Mouse (Mus musculus) midbrain, embryonic 14.5 days (tissue): ENCODE data around the gene Bin2. TPM values are rescaled to one million over a fixed set of nuclear protein-coding genes. Genes with fewer than 3 reads are reported as not detected.

Experiments
- ATAC-seq: fragments of 200-750 bp; cut with Nextera tagmentation; 2 replicates; pipeline ENCODE4 v1.8.0; 2017; ENCODE audit warnings: moderate number of reproducible peaks, moderate library complexity; ENCODE audit not compliant: low FRiP score, low TSS enrichment
- DNase-seq: peaks from one replicate; pipeline ENCODE4 v3.0.0-alpha.2; 2015
- H3K27ac ChIP-seq: fragments of 300-500 bp; sonication (generic); replicated peaks from 2 replicates; pipeline ENCODE4 v1.5.1; 2014; ENCODE audit warnings: mild to moderate bottlenecking, low read depth, low read length, moderate library complexity
- H3K27me3 ChIP-seq: fragments of 300-500 bp; sonication (generic); 2 replicates; pipeline ENCODE4 v1.6.1; 2014; ENCODE audit warnings: low read length, control low read depth, mixed read lengths; ENCODE audit not compliant: control insufficient read depth, insufficient read depth
- H3K36me3 ChIP-seq: fragments of 300-500 bp; sonication (generic); 2 replicates; pipeline ENCODE4 v1.6.1; 2014; ENCODE audit warnings: low read length, control low read depth; ENCODE audit not compliant: control insufficient read depth, insufficient read depth
- H3K4me1 ChIP-seq: fragments of 300-500 bp; sonication (generic); 2 replicates; pipeline ENCODE4 v1.6.1; 2014; ENCODE audit warnings: mild to moderate bottlenecking, antibody characterized with exemption, low read length, control low read depth; ENCODE audit not compliant: control insufficient read depth, insufficient read depth
- H3K4me2 ChIP-seq: fragments of 300-500 bp; sonication (generic); 2 replicates; pipeline ENCODE4 v1.6.1; 2014; ENCODE audit warnings: mild to moderate bottlenecking, low read length, moderate library complexity
- H3K4me3 ChIP-seq: fragments of 300-500 bp; sonication (generic); replicated peaks from 2 replicates; pipeline ENCODE4 v1.5.1; 2014; ENCODE audit warnings: low read depth, low read length
- H3K9ac ChIP-seq: fragments of 300-500 bp; sonication (generic); replicated peaks from 2 replicates; pipeline ENCODE4 v1.6.1; 2014; ENCODE audit warnings: mild to moderate bottlenecking, low read length, moderate library complexity
- H3K9me3 ChIP-seq: fragments of 300-500 bp; sonication (generic); 2 replicates; pipeline ENCODE4 v1.6.1; 2016; ENCODE audit warnings: low read length, control low read depth, mixed read lengths; ENCODE audit not compliant: control insufficient read depth
- WGBS: fragments of 180-500 bp; shearing (Covaris S2); extraction: QIAGEN DNeasy Blood & Tissue Kit; methylation state at CpG from one replicate; pipeline ENCODE4 v1.1.7; 2014; 5-methylcytosine and 5-hydroxymethylcytosine counted together
- polyA plus RNA-seq: library from polyadenylated mRNA; unstranded; fragments of >200 nt; fragmentation: Nextera tagmentation; extraction: Ambion mirVana; gene quantifications from 2 replicates; pipeline ENCODE4 v1.2.1, GENCODE M21; 2014

The Bin2 gene
- polyA plus RNA-seq, 1 experiment from 2014 or later = 1.8 TPM

GRCm38 (mm10) chr15:100667420-100667819 is 1.9 kb downstream of the Bin2 start:
- no peak overlapping the region for H3K4me3 ChIP-seq
- no peak for ATAC-seq
- DNase-seq = no peak
- no peak overlapping the region for H3K4me2 ChIP-seq
- no peaks in the 10 kb centered on the region for H3K36me3 ChIP-seq
- H3K9me3 ChIP-seq = no peaks in the 10 kb centered on the region
- no peak overlapping the region for H3K9ac ChIP-seq
- no peaks in the 10 kb centered on the region for H3K27me3 ChIP-seq
- no peak overlapping the region for H3K27ac ChIP-seq
- 61% methylated on average over 6 of the region's 6 CpGs for WGBS
- H3K4me1 ChIP-seq = peaks cover 6% of the 10 kb centered on the region; the same call in 1 of the 2 replicates

GRCm38 (mm10) chr15:100666851-100667250 is 2.5 kb downstream of the Bin2 start:
- ATAC-seq (no peak), DNase-seq (peak; percentile 6)
- Histone ChIP-seq H3K9ac (no peak overlapping the region), H3K4me2 (no peak overlapping the region), H3K36me3 (no peaks in the 10 kb centered on the region), H3K27ac (no peak overlapping the region), H3K9me3 (no peaks in the 10 kb centered on the region), H3K27me3 (no peaks in the 10 kb centered on the region), H3K4me1 (peaks cover 6% of the 10 kb centered on the region; the same call in 1 of the 2 replicates), H3K4me3 (no peak overlapping the region)
- 42% methylated on average over 12 of the region's 12 CpGs for WGBS

- no peak overlapping the region for H3K4me2 ChIP-seq
- H3K4me3 ChIP-seq = no peak overlapping the region
- 11% methylated on average over 7 of the region's 7 CpGs for WGBS
- no peak overlapping the region for H3K9ac ChIP-seq
- ATAC-seq (no peak), DNase-seq (peak; percentile 35)
- H3K36me3 ChIP-seq = no peaks in the 10 kb centered on the region
- H3K4me1 ChIP-seq = peaks cover 6% of the 10 kb centered on the region; the same call in 1 of the 2 replicates
- H3K27me3 ChIP-seq = no peaks in the 10 kb centered on the region
- no peaks in the 10 kb centered on the region for H3K9me3 ChIP-seq
- no peak overlapping the region; the same call in 1 of the 2 replicates for H3K27ac ChIP-seq
These were observed 3.1 kb downstream of the Bin2 start for GRCm38 (mm10) chr15:100666219-100666696.

- Histone ChIP-seq H3K36me3 (no peaks in the 10 kb centered on the region), H3K4me1 (peaks cover 6% of the 10 kb centered on the region; the same call in 1 of the 2 replicates), H3K4me3 (no peak overlapping the region), H3K9ac (no peak overlapping the region), H3K4me2 (no peak overlapping the region), H3K27me3 (no peaks in the 10 kb centered on the region), H3K27ac (no peak overlapping the region), H3K9me3 (no peaks in the 10 kb centered on the region)
- ATAC-seq (no peak), DNase-seq (peak; percentile 58)
- 43% methylated on average over 9 of the region's 9 CpGs for WGBS
These were observed 3.7 kb downstream of the Bin2 start for GRCm38 (mm10) chr15:100665411-100666218.

GRCm38 (mm10) chr15:100664813-100665274 is 4.5 kb downstream of the Bin2 start:
- Histone ChIP-seq H3K27me3 (no peaks in the 10 kb centered on the region), H3K4me3 (no peak overlapping the region), H3K27ac (no peak overlapping the region), H3K36me3 (no peaks in the 10 kb centered on the region), H3K9ac (no peak overlapping the region), H3K9me3 (no peaks in the 10 kb centered on the region), H3K4me2 (no peak overlapping the region), H3K4me1 (peaks cover 6% of the 10 kb centered on the region; the same call in 1 of the 2 replicates)
- DNase-seq (no peak), ATAC-seq (no peak)
- 87% methylated on average over 9 of the region's 9 CpGs for WGBS

- no peak overlapping the region for H3K9ac ChIP-seq
- H3K27ac ChIP-seq = no peak overlapping the region
- H3K4me2 ChIP-seq = no peak overlapping the region
- no peaks in the 10 kb centered on the region for H3K36me3 ChIP-seq
- H3K9me3 ChIP-seq = no peaks in the 10 kb centered on the region
- H3K4me3 ChIP-seq = no peak overlapping the region
- H3K27me3 ChIP-seq = no peaks in the 10 kb centered on the region
- ATAC-seq = no peak
- no peak for DNase-seq
- 89% methylated on average over 5 of the region's 5 CpGs for WGBS
- H3K4me1 ChIP-seq = no peaks in the 10 kb centered on the region
These were observed 8.5 kb downstream of the Bin2 start for GRCm38 (mm10) chr15:100660805-100661204.

- Histone ChIP-seq H3K4me3 (no peak overlapping the region), H3K27ac (no peak overlapping the region), H3K9ac (no peak overlapping the region), H3K9me3 (no peaks in the 10 kb centered on the region), H3K27me3 (no peaks in the 10 kb centered on the region), H3K4me1 (no peaks in the 10 kb centered on the region), H3K4me2 (no peak overlapping the region), H3K36me3 (no peaks in the 10 kb centered on the region)
- 82% methylated on average over 9 of the region's 9 CpGs for WGBS
- ATAC-seq (no peak), DNase-seq (no peak)
These were observed 9.0 kb downstream of the Bin2 start for GRCm38 (mm10) chr15:100660306-100660705.

- Histone ChIP-seq H3K27ac (no peak overlapping the region), H3K4me1 (no peaks in the 10 kb centered on the region)
These were observed 14.2 kb downstream of the Bin2 start for GRCm38 (mm10) chr15:100655201-100655600.

GRCm38 (mm10) chr15:100654271-100654670 is 15.1 kb downstream of the Bin2 start:
- DNase-seq = no peak
- no peaks in the 10 kb centered on the region for H3K36me3 ChIP-seq
- no peaks in the 10 kb centered on the region for H3K27me3 ChIP-seq
- H3K9ac ChIP-seq = no peak overlapping the region
- no peaks in the 10 kb centered on the region for H3K9me3 ChIP-seq
- H3K4me3 ChIP-seq = no peak overlapping the region
- no peaks in the 10 kb centered on the region for H3K4me1 ChIP-seq
- no peak for ATAC-seq
- no peak overlapping the region for H3K27ac ChIP-seq
- H3K4me2 ChIP-seq = no peak overlapping the region
- WGBS = 91% methylated on average over 1 of the region's 1 CpGs

More at GRCm38 (mm10) chr15:100655201-100655600, 14.2 kb downstream of the Bin2 start:
- ATAC-seq (no peak), DNase-seq (no peak)
- Histone ChIP-seq H3K27me3 (no peaks in the 10 kb centered on the region), H3K36me3 (no peaks in the 10 kb centered on the region), H3K9me3 (no peaks in the 10 kb centered on the region), H3K4me2 (no peak overlapping the region), H3K9ac (no peak overlapping the region), H3K4me3 (no peak overlapping the region)
- 84% methylated on average over 5 of the region's 5 CpGs for WGBS
